Mouse (Mus musculus) right cerebral cortex, postnatal 25 days (tissue): ENCODE measurements around the gene Arl6ip1.
A peak's percentile ranks its signal among the peaks of the same experiment; 100 is the strongest.
"Not testable (repeated sequence)": the region's sequence is repeated elsewhere in the genome, so short reads cannot be mapped to it uniquely, and the experiment has no call there.

ENCODE experiments used
- DNase-seq: peaks from one replicate; pipeline ENCODE4 v3.0.0; 2022

The Arl6ip1 gene

DNA sequence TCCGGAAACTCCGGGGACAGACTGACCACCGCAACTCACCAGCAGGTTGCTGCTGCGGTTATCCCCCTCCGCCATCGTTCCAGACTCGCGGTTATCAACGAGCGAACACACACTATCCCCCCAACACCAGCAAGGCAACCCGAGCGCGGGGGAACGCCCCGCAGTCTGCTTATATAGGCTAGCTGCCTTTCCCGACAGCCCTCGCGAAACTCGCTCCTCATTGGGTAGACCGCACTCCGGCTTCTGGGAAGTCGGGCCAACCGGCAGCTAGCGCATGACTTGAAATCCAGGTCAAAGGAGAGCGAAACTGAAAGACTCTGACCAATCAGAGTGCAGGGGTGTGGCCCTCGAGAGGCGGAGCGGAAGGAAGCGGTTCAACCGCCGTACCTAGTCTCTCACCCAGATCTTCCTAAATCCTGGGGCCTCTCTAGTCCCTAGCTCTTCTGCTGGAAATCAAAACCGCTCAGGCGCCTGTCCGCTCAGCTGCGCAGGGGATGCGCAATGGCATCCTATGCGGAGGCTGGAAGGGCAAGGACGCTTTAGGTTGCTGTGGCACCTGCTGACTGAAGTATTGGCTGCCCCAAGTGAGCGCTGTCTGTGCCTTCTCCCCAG lies at the start of gene Arl6ip1:
TSS of gene Arl6ip1 (minus strand) at position 233 of the 612 bp plus-strand sequence.
- peak; percentile 95 for DNase-seq

DNA sequence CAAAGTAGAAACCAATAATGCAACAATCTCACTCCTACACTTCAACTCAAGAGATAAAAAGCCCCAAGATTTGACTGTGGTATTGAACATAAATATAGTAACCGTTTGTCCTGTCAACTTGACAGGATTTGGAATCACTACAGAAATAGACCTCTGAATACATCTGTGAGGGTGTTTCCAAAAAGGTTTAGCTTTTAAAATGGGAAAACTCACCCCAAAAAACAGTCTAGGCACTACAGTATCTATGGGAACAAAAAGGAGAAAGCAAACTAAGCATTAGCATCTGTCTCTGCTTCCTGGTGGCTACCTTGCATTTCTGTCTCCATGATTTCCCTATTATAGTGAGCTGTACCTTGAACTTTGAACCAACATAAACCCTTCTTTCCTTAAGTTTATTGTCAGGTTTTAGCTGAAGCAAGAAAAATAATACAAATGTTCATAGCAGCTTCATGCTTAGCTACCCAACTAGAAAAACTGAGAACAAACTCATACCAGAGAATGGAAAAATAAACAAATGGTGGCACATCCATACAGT lies 46.4 kb upstream of the Arl6ip1 start:
- no peak for DNase-seq

DNA sequence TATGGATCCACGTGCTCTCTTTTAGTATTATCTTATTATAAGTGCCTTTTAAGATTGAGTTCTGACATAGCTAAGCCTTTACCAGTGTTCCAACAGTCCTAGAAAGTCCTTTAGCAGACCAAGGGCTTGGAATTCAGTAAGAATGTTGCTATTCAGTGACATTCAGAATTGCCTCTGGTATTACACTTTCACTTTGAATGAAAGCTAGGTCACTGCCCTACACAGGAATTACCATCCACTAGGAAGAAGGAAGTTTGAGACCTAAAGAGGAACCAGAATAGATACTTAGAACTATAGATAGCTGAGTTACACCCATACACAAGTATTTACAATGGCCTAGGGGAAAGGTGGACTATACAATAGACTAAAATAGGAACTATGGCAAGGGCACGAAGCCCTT lies 40.7 kb upstream of the Arl6ip1 start:
- not testable (repeated sequence) for DNase-seq

DNA sequence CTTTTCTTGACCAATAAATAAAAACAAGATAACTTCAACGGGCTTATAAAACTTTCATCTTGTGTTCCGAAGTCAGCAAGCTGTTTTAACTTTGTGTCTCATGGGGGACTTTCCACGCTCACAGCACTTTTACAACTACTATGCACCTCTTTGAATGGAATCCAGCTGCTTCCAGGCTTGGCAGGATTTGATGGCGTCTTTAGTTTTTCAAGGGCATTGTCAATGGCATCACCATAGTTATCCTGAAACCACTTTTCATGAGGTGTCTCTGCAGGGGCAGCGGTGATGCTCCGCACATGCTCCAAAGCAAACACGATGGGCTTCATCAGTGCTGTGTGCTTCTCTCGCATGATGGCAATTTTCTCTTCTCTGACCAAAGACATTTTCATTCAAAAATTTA lies 33.5 kb upstream of the Arl6ip1 start:
- no peak for DNase-seq

DNA sequence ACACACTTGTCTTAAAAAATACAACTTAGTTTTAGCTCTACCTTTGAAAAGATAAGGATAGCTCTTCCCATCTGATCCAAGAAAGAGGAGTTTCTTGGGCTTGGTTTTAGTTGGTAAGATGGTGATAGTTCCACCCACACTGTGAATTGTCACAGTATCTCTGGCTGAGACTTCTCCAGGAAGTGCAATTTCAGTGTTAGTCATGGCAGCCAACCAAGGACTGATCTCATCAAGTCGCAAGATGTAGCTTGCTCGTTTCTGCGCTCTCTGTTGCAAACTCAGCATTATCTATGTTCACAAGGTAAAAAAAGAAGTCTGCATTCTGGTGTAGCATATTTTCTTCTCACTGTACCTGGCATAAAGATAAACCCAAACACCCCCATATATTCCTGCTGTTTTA lies 30.7 kb upstream of the Arl6ip1 start:
- peak; percentile 48 for DNase-seq

DNA sequence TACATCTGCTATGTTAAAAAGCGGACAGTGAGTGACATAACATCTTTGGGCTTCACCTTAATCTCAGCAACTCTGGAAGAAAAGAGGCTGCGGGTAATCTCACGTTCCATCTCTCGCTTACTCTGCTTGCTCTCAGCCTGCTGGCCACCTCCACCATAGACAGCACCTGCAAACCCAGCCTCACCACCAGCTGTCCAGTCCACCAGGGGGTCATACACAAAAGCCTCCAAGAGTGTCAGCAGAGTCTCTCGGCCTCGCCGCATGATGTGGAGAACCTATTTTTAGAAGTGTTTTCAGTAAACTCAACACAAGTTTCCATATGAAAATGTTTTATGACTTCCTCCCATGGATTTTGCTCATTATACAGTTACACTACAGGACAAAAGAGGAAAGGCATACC lies 27.0 kb upstream of the Arl6ip1 start:
- DNase-seq: no peak

DNA sequence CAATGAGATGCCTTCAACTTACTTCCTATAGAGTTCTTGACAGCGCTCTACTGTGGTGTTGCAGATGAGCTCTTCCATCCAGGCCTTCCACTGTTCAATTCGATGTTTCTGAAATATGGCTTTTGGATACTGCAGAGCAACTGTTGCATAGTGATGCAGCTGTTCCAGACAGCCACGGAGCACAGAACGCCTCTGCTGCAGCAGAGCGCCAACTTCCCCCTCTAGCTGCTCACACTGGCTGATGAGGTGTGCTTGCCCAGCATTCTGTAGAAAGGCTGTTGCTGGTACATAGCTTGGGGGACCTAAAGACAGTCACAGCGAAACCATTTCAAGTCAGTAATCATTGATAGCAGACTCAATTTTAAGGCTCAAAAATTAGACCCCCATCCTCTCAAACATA lies 24.7 kb upstream of the Arl6ip1 start:
- DNase-seq: peak; percentile 21

DNA sequence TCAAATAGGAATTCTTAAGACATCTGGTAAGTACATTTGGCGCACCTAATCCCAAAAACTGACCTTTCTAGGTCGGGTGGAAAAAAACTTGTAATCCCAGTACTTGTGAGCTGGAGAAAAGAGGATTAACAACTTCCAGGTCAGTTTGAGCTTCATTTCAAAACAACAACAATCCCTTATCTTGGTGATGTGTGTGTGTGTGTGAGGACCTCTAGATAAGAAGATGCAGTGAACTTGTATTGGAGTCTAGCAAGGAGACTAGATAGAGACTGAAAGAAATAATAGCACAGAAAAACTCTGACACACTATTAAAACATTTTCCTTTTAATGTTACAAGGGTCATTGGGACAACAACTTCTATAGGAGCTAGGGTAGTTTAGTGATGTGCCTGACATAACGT lies 14.1 kb upstream of the Arl6ip1 start:
- DNase-seq: no peak

DNA sequence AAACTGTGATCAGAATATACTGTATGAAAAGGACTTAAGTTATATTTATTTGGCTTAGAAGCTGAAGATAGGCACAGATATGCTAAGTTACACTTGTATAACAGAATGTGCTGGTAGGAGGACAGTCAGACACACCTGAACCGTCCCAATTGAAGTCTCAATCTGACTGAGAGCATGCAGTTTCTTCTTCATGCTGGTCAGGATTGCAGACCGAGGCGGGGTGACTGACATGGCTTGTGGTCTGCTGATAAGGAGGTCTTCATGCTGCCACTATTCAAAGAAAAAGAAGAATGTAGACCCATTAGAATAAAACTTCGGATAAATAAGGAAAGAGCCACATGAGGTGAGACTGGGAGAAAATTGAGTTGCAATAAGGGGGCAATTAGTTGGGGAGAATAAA lies 13.7 kb upstream of the Arl6ip1 start:
- DNase-seq: no peak

DNA sequence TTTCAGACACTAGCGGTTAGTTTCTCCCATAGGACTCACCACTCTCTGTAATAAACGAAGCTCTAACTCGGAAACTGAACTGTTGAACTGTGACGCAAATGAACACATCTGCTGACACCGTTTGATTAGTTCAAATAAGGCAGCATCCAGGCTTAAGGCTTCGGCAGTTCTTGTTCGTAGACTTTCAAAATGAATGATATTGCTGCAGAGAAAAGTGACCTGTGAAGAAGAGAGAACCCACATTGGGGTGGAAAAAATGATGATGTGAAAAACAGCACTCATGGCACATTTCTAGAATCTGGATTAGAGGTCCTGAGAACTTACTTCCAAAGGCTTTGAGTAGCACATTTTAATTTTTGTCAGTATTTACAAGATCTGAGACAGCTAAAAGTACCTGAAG lies 11.8 kb upstream of the Arl6ip1 start:
- DNase-seq: no peak

DNA sequence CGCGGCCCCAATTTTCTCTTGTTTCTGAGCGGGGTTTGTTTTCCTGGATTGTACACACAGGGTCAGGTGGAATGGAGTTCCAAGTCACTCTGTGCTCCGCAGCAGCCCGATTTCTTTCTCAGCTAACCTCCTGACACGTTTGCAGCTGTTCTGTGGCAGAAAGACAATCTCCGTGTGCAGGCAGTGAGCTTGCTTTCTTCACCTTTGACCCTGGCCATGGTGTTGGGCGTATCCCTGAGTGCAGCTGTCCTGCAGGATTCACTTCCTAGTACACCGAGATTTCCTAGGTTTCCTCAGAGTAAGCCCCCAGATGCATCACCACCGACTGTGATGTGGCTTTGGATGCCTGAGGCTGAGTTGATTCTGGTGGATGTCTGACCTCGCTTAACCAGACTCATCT lies 5.7 kb upstream of the Arl6ip1 start:
- no peak for DNase-seq

DNA sequence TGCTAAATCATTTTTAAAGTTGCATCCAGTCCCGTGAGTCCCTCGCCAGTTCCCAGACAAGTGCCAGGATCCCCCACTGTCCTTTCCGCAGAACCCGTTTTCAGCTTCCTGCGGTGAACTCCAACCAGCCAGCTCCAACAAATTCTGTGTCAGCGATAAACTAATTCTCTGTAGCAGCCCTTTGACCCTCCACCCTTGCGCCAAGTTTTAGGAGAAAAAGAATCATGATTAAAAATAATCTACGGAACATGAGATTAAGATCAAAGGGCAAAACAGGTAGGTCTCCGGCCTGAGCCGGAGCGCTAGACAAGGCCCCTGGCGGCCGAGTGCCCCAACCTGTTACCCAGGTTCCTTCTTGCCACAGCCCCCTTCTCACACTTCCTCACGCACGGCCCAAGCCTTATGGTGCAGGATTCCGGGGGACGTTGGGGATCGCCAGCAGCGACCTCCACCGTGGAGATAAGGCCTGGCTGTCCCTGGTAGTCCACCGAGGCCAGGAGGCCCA lies 485 bp downstream of the Arl6ip1 start:
- peak; percentile 28 for DNase-seq

DNA sequence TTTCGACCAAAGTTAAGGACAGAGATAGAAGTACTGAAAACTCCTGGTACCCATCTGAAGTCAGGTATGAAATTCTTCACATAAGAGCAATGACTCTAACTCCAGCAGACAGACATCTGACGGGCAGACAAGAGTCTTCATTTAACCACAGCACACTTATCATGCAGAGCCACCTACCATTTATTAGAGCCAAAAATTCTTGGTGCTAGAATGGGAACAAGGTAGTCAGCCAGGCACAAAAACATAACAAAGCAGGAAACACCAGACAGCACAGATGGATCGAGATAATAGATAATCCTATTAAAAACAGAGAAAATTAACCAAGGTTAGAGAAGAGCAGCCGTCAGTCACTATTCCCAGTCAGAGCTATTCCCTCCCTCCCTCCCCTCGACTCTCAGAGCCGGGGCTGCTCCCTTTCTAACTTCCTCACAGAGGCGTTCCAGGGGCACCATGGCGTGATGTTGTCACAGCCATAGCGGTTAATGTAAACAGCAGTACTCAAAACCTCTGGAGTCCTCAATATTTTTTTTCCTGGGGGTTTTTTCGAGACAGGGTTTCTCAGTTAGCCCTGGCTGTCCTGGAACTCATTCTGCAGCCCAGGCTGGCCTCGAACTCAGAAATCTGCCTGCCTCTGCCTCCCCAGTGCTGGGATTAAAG lies 3.1 kb downstream of the Arl6ip1 start:
- DNase-seq: no peak

DNA sequence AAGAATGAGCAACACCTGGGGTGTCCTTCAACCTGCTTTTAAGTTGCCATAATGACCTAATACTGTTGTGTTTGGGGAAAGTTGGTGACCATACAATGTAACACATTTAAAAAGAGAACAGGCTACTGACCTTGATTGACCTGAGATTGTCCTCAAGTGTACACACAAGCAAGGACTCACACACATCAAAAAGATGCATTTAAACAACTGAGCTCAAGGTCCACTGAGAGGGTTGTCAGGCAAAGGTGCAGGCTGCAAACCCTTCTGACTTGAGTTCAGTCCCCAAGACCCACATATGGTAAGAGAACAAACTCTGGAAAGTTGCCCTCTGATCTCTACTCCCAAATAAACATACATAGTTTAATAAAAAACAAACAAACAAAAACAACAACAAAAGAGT lies 3.7 kb downstream of the Arl6ip1 start:
- no peak for DNase-seq

DNA sequence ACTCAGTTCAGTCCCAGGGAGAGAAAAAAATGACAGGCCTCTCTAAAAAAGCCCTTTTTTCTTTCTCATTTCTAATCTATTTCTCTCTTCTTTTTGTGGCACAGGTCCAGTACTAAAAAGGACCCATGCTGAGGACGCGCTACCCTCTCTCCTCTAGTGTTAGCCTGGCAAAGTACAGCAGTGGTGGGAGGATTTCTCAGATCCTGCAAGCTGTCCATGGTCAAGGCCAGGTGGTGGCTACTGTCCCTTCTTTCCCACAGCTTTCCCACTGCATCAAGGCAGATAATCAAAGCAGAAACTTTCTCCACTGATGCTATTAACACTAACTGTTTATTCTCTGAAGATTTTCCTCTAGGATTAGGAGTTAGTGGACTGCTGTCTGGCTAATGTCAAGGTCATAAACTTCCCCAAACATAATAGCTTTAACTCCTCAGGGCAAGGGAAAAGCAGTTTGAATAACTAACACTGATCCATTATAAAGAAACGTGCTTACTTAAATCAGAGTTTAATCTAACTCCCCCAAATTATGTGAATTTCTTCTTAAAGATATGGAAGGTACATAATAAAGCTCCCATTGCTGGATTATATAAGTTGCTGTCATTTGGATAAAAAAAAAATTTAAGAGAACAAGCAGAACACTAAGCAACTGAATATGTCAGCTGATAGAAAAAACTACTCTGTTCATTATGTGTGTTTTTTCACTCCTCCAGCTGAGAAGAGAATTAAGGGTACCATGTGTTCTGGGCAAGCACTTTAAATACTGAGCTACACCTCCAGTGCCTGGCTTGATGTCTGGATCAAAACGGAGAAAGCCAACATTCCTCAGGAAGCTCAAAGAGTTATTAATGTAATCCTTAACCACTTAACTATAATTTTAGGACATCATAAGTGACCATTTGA lies 5.7 kb downstream of the Arl6ip1 start:
- no peak for DNase-seq

DNA sequence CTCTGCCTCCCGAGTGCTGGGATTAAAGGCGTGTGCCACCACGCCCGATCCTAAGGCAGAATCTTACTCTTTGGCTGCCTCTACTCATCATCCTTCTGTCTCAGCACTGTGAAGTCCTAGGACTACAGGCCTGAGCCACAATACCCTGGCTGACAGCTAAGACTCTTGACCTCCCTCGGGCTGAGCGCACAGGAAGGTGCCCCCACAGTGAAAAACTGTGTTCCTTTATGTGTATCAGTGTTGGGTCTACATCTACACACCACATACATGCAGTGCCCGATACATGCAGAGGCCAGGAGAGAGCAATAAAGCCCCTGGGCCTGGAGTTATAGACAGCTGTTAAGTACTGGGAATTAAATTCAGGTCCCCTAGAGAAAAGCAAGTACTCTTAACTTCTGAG lies 7.2 kb downstream of the Arl6ip1 start:
- DNase-seq: no peak

DNA sequence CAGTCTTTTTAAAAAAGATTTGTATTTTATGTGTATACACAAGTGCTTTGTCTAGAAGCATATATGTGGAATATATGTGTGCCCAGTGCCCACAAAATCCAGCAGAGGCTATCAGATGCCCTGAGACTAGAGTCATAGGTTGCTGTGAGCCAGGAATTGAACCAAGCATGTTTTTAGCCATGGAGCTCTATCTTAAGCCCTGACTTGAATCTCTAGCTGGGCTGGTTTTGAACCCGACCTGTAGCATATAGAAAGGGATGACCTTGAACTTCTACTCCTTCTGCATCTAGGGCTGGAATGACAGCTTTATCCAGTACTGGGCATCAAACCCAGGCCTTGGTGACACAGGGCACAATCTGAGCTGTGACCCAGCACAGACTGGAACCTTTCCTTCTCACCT lies 8.8 kb downstream of the Arl6ip1 start:
- no peak for DNase-seq

DNA sequence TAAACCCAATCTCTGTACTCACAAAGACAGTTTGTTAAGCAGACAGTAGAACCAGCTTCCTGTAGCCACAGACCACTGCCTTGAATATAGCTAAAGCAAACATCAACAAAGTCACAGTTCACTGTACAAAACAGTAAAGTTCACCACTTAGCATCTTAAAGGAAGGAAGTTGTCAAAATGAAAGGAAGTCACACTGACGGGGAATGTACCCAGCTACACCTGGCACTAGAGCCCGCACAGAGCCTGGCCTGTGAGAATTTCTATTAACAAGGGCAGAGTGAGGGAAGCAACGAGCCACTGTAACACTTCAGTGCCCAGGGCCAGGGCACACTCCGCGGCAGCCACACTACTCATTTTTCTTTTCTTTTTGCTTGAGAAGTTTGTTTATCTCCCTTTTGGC lies 9.5 kb downstream of the Arl6ip1 start:
- DNase-seq: no peak

DNA sequence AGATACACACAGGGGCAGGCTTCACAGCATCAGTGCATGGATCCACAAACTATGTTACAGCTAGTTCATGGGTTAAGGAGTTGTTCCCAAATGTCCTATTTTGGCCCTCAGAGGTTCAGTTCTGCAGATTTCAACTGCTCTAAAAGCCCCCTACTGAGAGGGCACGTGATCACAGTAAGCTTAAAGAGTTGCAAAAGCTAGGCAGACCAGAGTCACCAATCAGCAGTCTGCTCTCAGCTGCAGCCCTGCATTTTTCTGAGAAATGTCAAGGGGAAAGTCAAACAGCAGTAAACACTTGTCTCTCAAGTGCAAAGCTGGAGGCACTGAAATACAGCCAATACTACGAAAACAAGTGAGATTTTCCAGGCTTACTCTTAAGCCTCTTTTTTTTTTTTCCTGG lies 10.3 kb downstream of the Arl6ip1 start:
- no peak for DNase-seq

DNA sequence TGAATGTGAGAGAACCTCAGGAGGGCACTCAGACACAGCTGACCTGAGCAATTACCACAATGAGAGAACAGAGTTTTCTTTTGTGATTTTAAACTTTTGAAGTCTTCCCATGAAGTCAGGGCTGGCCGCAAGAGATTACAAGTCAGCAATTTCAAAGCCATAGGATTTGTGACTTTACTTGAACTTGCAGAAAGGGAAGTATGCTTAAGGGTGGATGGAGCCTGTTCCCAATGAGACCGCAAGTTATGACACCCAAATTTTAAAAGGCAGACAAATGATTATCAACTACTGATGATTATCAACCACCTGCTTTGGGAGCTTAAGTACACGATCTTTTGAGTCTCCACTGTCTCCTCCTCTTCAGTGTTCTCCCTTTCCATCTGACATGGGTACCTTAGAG lies 11.0 kb downstream of the Arl6ip1 start:
- DNase-seq: no peak

DNA sequence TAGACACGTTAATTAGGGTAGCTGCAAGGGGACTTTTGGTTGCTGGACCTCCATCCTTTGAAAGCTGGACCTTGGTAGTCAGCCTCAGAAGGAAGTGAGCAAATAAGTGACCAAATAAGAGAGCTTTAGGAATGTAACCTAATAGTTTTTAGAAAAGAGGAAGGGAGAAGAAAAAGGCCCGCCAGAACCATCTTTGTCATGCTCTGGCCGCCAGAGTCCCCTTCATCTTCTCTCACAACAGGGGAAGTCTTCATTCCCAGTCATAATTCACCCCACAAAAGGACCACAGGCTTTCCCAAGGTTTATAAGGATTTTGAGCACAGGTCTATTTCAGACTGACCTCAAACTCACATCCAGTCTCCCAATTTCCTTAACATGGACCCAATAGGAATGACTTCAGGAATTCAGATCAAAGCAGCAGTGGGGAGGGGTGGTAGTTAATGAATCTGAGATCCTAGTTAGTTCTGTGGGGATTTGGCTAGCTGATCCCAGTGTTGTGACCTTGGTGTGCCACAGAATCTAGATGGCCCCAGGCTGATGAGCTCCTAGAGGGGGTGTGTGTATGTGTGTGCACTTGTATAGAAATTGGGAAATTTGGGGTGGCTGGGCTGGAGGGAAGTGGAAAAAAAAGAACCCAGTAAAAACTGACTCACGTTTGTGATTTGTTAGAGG lies 11.8 kb downstream of the Arl6ip1 start:
- DNase-seq: no peak

DNA sequence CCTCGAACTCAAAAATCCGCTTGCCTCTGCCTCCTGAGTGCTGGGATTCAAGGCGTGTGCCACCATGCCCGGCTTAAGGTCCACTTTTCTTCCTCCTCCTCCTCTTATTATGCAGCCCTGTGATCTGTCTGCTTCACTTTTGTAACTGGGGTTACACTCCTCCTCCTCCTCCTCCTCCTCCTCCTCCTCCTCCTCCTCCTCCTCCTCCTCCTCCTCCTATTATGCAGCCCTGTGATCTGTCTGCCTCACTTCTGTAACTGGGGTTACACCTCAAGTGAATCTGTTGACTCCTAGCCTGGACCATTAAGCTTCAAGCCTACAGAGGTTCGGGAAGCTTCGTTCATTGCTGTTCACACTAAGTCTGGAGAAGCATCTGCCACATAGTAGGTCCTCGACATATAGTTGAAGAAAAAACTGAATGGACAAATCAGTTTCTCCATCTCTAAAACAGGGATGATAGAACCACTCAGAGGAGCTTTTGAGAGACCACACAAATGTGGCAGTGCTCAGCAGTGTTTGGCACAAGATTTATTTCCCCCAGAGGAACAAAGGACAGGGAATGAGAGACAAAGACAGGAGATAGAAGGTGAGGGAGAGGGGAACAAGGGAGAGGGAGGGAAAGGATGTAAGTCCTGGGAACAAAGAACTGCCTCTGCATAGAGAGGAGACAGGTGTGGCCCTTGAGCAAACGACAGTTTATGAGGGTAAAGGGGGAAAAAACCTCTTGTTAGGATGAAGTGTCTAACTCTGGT lies 12.5 kb downstream of the Arl6ip1 start:
- no peak for DNase-seq
